Mouse (Mus musculus): ENCODE measurements around the gene Mroh2a. TPM values are rescaled to one million over a fixed set of nuclear protein-coding genes. Genes with fewer than 3 reads are reported as not detected.
A peak's percentile ranks its signal among the peaks of the same experiment; 100 is the strongest.

The Mroh2a gene
- polyA plus RNA-seq, 1 experiment from 2014 or later, result 1.9 TPM

DNA sequence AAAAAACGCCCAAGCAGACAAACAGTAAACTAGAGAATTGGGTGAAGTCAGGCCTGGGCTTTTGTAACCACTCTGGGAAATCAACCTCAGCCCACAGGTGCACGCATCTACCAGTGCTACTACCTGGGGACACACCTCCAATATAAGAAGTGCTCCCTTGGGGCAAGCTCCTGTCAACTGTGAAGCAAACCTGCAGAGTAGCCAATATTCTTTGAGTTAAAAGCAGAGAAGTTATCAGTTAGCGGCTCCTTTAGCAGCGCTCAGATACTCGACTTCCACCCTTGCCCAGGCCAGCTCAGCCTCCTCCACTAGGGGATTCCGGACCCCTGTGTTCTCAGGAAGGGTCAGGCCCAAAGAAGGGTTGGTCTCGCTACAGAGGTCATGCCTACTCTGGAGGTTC is 34.9 kb downstream of the Mroh2a start:
- Histone ChIP-seq H3K9me3 (ENCODE audit: control insufficient read depth, low read length) (peaks cover 57% of the 10 kb centered on the region), H3K9ac (ENCODE audit: low read length) (no peak overlapping the region), H3K4me1 (ENCODE audit: control insufficient read depth, insufficient read depth, low read length) (no peaks in the 10 kb centered on the region), H3K4me2 (ENCODE audit: low read depth, severe bottlenecking) (no peak overlapping the region), H3K27me3 (ENCODE audit: control insufficient read depth, insufficient read depth, low read length) (no peaks in the 10 kb centered on the region), H3K4me3 (ENCODE audit: low read depth, low read length) (no peak overlapping the region), H3K27ac (replicated peaks; ENCODE audit: low read depth, low read length) (no peak overlapping the region), H3K36me3 (ENCODE audit: control insufficient read depth, insufficient read depth, low read length) (peaks cover 58% of the 10 kb centered on the region)
- DNase-seq (ENCODE audit: low spot score) (no peak), ATAC-seq (ENCODE audit: insufficient number of reproducible peaks, low FRiP score, low TSS enrichment, low read depth) (peak; percentile 4; the same call in 1 of the 2 replicates)
- 86% methylated on average over 7 of the region's 7 CpGs for WGBS

DNA sequence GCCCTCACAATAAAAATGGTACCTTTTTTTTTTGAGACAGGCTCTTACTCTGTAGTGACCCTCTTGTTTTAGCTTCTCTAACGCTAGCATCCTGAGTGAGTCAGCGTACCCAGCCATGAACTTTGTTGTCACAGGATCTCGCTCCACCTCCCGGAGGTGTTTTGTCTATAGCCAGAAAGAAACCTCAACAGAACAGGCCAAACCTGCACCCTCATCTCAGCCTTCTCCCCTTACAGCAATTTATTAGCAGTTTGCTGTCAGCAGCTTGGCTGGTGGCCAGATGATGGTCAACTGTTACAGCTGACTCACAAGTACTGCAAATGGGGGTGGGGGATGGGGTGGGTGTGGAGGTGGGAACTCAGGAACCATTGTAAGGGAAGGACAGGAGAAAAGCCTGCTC is 35.5 kb downstream of the Mroh2a start:
- no peak for DNase-seq (ENCODE audit: low spot score)
- Histone ChIP-seq H3K4me2 (ENCODE audit: low read depth, severe bottlenecking) (no peak overlapping the region), H3K27ac (replicated peaks; ENCODE audit: low read depth, low read length) (no peak overlapping the region), H3K9ac (ENCODE audit: low read length) (no peak overlapping the region), H3K9me3 (ENCODE audit: control insufficient read depth, low read length) (peaks cover 53% of the 10 kb centered on the region), H3K36me3 (ENCODE audit: control insufficient read depth, insufficient read depth, low read length) (peaks cover 64% of the 10 kb centered on the region), H3K27me3 (ENCODE audit: control insufficient read depth, insufficient read depth, low read length) (no peaks in the 10 kb centered on the region), H3K4me3 (ENCODE audit: low read depth, low read length) (no peak overlapping the region), H3K4me1 (ENCODE audit: control insufficient read depth, insufficient read depth, low read length) (no peaks in the 10 kb centered on the region)
- WGBS, result 88% methylated on average over 4 of the region's 4 CpGs
- no peak for ATAC-seq (ENCODE audit: insufficient number of reproducible peaks, low FRiP score, low TSS enrichment, low read depth)

DNA sequence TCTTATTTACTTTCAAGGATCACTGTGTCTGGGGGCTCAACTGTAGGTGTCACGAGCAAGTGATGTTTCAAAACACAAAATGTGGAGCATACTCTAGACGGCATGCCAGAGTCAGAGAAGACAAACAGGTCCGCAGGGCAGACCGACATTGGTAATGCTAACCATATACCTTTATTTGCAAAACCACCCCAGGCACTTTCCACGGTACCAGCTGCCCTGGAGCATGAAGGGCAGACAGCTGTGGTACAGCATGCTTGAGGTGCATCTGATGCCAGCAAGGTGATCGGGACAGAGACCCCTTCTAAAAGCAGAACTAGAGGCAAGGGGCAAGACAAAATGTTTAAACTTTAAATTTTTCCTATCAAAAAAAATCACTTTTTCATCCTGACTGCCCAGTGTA is 36.2 kb downstream of the Mroh2a start:
- H3K9me3 ChIP-seq (ENCODE audit: control insufficient read depth, low read length), result peaks cover 48% of the 10 kb centered on the region
- peaks cover 71% of the 10 kb centered on the region for H3K36me3 ChIP-seq (ENCODE audit: control insufficient read depth, insufficient read depth, low read length)
- H3K9ac ChIP-seq (ENCODE audit: low read length), result no peak overlapping the region
- 77% methylated on average over 6 of the region's 6 CpGs for WGBS
- H3K4me1 ChIP-seq (ENCODE audit: control insufficient read depth, insufficient read depth, low read length), result no peaks in the 10 kb centered on the region
- ATAC-seq (ENCODE audit: insufficient number of reproducible peaks, low FRiP score, low TSS enrichment, low read depth) (no peak), DNase-seq (ENCODE audit: low spot score) (no peak)
- no peaks in the 10 kb centered on the region for H3K27me3 ChIP-seq (ENCODE audit: control insufficient read depth, insufficient read depth, low read length)
- no peak overlapping the region for H3K4me3 ChIP-seq (ENCODE audit: low read depth, low read length)
- H3K27ac ChIP-seq (replicated peaks; ENCODE audit: low read depth, low read length), result no peak overlapping the region
- H3K4me2 ChIP-seq (ENCODE audit: low read depth, severe bottlenecking), result no peak overlapping the region

DNA sequence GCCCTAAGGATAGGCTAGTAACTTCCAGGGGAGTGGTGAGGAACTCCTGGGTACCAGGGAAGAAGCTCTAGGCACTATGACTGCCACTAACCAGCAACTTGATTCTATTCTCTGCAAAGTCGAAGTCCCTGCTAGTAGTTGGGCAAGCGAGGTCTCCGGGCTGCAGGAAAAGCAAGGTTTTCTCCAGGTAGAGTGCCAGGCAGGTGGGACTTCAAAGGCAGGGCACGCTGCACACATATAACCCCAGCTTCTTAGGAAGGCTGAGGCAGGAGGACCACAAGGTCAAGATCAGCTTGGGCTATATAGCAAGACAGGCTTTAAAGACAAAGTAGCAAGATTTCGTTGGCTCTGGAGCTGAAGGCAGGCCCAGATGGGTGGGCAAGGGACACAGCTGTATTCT is 37.0 kb downstream of the Mroh2a start:
- H3K27me3 ChIP-seq (ENCODE audit: control insufficient read depth, insufficient read depth, low read length), result no peaks in the 10 kb centered on the region
- ATAC-seq (ENCODE audit: insufficient number of reproducible peaks, low FRiP score, low TSS enrichment, low read depth) (no peak), DNase-seq (ENCODE audit: low spot score) (no peak)
- H3K27ac ChIP-seq (replicated peaks; ENCODE audit: low read depth, low read length), result no peak overlapping the region
- 92% methylated on average over 5 of the region's 5 CpGs for WGBS
- H3K9ac ChIP-seq (ENCODE audit: low read length), result no peak overlapping the region
- H3K4me1 ChIP-seq (ENCODE audit: control insufficient read depth, insufficient read depth, low read length), result no peaks in the 10 kb centered on the region
- H3K9me3 ChIP-seq (ENCODE audit: control insufficient read depth, low read length), result peaks cover 44% of the 10 kb centered on the region
- H3K4me3 ChIP-seq (ENCODE audit: low read depth, low read length), result no peak overlapping the region
- H3K4me2 ChIP-seq (ENCODE audit: low read depth, severe bottlenecking), result no peak overlapping the region
- H3K36me3 ChIP-seq (ENCODE audit: control insufficient read depth, insufficient read depth, low read length), result peaks cover 79% of the 10 kb centered on the region

DNA sequence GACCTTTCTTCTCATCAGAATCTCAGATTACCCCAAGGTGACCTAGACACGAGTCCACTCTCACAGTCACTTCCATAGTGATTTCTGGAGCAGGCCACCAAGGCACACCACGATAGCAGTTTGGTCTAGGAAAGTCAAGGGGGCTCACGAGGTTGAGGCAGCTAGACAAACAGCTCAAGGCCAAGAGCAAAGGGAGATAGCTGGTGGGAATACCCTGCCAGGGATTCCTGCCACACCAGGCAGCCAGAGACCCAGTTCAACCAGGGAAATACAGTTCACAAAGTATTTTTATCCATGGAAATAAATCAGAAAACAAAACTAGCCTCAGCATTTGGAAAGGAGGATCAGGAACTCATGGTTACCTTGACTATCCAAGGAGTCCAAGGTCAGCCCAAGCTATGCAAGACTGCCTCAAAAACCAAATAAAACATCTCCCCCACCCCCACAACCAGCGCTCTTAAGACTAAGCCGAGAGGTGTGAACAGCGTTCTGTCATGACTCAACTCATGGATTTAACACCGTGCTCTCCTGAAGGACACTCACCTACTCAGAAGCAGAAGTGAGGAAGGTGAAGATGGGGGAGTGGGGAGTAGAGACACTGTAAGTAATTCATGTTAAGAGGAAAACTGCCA is 37.6 kb downstream of the Mroh2a start:
- no peak overlapping the region for H3K27ac ChIP-seq (replicated peaks; ENCODE audit: low read depth, low read length)
- ATAC-seq (ENCODE audit: insufficient number of reproducible peaks, low FRiP score, low TSS enrichment, low read depth) (no peak), DNase-seq (ENCODE audit: low spot score) (no peak)
- H3K4me3 ChIP-seq (ENCODE audit: low read depth, low read length), result no peak overlapping the region
- peaks cover 44% of the 10 kb centered on the region for H3K9me3 ChIP-seq (ENCODE audit: control insufficient read depth, low read length)
- no peak overlapping the region for H3K9ac ChIP-seq (ENCODE audit: low read length)
- no peak overlapping the region for H3K4me2 ChIP-seq (ENCODE audit: low read depth, severe bottlenecking)
- no peaks in the 10 kb centered on the region for H3K27me3 ChIP-seq (ENCODE audit: control insufficient read depth, insufficient read depth, low read length)
- no peaks in the 10 kb centered on the region for H3K4me1 ChIP-seq (ENCODE audit: control insufficient read depth, insufficient read depth, low read length)
- peaks cover 85% of the 10 kb centered on the region for H3K36me3 ChIP-seq (ENCODE audit: control insufficient read depth, insufficient read depth, low read length)
- WGBS, result 88% methylated on average over 7 of the region's 7 CpGs

DNA sequence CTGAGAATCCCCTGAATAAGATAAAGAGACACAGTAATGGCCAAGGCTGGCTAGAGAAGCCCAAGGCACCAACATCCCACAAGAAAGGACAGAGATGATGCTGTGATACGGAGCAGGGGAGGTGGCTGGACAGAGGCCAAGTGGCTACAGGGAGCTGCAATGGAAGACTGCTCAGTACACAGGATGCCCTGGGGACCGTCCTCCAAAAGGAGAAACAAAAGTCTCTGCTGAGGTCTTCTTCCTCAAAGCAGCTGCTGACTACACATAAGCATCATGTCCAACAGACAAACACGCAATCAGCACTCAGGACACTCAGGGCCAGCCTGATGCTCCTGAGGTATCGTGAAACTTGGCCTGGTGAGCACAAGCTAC is 38.1 kb downstream of the Mroh2a start:
- H3K27ac ChIP-seq (replicated peaks; ENCODE audit: low read depth, low read length), result no peak overlapping the region
- no peaks in the 10 kb centered on the region for H3K4me1 ChIP-seq (ENCODE audit: control insufficient read depth, insufficient read depth, low read length)
- H3K27me3 ChIP-seq (ENCODE audit: control insufficient read depth, insufficient read depth, low read length), result no peaks in the 10 kb centered on the region
- H3K4me3 ChIP-seq (ENCODE audit: low read depth, low read length), result no peak overlapping the region
- 82% methylated on average over 4 of the region's 4 CpGs for WGBS
- H3K36me3 ChIP-seq (ENCODE audit: control insufficient read depth, insufficient read depth, low read length), result peaks cover 90% of the 10 kb centered on the region
- no peak overlapping the region for H3K9ac ChIP-seq (ENCODE audit: low read length)
- no peak for DNase-seq (ENCODE audit: low spot score)
- peaks cover 39% of the 10 kb centered on the region for H3K9me3 ChIP-seq (ENCODE audit: control insufficient read depth, low read length)
- no peak for ATAC-seq (ENCODE audit: insufficient number of reproducible peaks, low FRiP score, low TSS enrichment, low read depth)
- no peak overlapping the region for H3K4me2 ChIP-seq (ENCODE audit: low read depth, severe bottlenecking)

DNA sequence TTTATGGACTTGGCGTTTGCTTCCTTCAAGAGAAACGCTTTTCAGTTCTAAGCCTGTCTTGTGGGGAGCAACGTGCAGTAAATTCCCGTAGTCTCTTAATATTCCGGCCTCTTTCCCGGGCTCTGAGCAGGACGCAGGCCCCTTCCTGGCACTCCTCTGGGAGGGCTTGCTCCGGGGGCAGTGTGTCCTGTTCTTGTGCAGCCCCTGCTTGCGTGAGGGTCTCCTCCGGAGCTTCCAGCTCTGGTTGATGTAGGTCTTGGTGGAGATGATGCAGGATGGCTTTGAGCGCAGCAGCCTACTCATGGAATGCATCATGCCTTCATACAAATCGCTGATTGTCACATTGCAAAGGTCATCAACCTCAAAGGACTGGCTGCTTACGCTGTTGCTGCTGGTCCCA is 39.3 kb downstream of the Mroh2a start:
- DNase-seq (ENCODE audit: low spot score), result no peak
- H3K9me3 ChIP-seq (ENCODE audit: control insufficient read depth, low read length), result peaks cover 32% of the 10 kb centered on the region
- no peak overlapping the region for H3K9ac ChIP-seq (ENCODE audit: low read length)
- ATAC-seq (ENCODE audit: insufficient number of reproducible peaks, low FRiP score, low TSS enrichment, low read depth), result no peak
- H3K27me3 ChIP-seq (ENCODE audit: control insufficient read depth, insufficient read depth, low read length), result no peaks in the 10 kb centered on the region
- H3K4me3 ChIP-seq (ENCODE audit: low read depth, low read length), result no peak overlapping the region
- 89% methylated on average over 13 of the region's 13 CpGs for WGBS
- H3K4me1 ChIP-seq (ENCODE audit: control insufficient read depth, insufficient read depth, low read length), result no peaks in the 10 kb centered on the region
- no peak overlapping the region for H3K4me2 ChIP-seq (ENCODE audit: low read depth, severe bottlenecking)
- peaks cover 86% of the 10 kb centered on the region for H3K36me3 ChIP-seq (ENCODE audit: control insufficient read depth, insufficient read depth, low read length)
- H3K27ac ChIP-seq (replicated peaks; ENCODE audit: low read depth, low read length), result no peak overlapping the region

DNA sequence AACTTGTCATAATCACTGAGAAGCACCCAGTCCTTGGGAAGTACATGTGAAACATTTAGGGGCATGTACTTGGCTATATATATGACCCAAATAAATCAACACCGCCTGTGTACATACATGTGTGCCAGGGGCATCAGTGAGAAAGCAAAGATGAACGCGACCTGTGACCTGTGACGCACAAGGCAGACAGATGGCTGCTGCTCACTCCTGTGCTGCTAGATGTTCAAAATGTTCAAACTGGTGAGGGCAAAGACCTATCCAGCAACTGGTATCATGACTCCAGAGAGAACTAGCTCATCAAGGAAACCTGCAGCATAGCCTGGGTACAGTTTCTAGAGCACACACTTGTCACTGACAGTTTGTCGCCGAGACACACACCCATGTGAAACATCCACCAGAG is 40.7 kb downstream of the Mroh2a start:
- peaks cover 25% of the 10 kb centered on the region for H3K9me3 ChIP-seq (ENCODE audit: control insufficient read depth, low read length)
- H3K27me3 ChIP-seq (ENCODE audit: control insufficient read depth, insufficient read depth, low read length), result no peaks in the 10 kb centered on the region
- ATAC-seq (ENCODE audit: insufficient number of reproducible peaks, low FRiP score, low TSS enrichment, low read depth), result no peak

DNA sequence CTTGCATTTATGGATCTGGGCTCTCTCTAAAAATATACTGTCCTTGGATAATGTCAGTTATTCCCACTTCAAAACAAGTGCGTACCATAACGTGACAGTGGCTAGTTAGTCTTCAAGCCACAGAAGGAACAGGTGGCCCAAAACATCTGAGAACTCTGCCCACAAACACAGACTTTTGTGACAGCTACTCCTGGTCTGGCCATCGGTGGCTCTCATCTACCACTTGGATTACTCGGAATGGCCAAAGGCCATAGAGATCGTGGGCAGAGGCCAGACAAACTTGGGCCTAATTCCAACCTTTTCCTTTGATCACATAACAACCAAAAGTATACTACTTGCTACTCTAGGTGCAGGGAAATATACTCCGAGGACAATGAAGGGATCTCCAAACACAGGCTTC is 41.3 kb downstream of the Mroh2a start:
- H3K4me3 ChIP-seq (ENCODE audit: low read depth, low read length), result no peak overlapping the region
- no peaks in the 10 kb centered on the region for H3K4me1 ChIP-seq (ENCODE audit: control insufficient read depth, insufficient read depth, low read length)
- H3K9me3 ChIP-seq (ENCODE audit: control insufficient read depth, low read length), result peaks cover 20% of the 10 kb centered on the region
- peaks cover 86% of the 10 kb centered on the region for H3K36me3 ChIP-seq (ENCODE audit: control insufficient read depth, insufficient read depth, low read length)
- H3K4me2 ChIP-seq (ENCODE audit: low read depth, severe bottlenecking), result no peak overlapping the region
- DNase-seq (ENCODE audit: low spot score), result no peak
- H3K27me3 ChIP-seq (ENCODE audit: control insufficient read depth, insufficient read depth, low read length), result no peaks in the 10 kb centered on the region
- WGBS, result 87% methylated on average over 6 of the region's 6 CpGs
- H3K27ac ChIP-seq (replicated peaks; ENCODE audit: low read depth, low read length), result no peak overlapping the region
- no peak for ATAC-seq (ENCODE audit: insufficient number of reproducible peaks, low FRiP score, low TSS enrichment, low read depth)
- H3K9ac ChIP-seq (ENCODE audit: low read length), result no peak overlapping the region

More for the DNA sequence above, 40.7 kb downstream of the Mroh2a start:
- WGBS, result 92% methylated on average over 6 of the region's 6 CpGs
- H3K4me3 ChIP-seq (ENCODE audit: low read depth, low read length), result no peak overlapping the region
- peaks cover 87% of the 10 kb centered on the region for H3K36me3 ChIP-seq (ENCODE audit: control insufficient read depth, insufficient read depth, low read length)
- H3K27ac ChIP-seq (replicated peaks; ENCODE audit: low read depth, low read length), result no peak overlapping the region
- no peak for DNase-seq (ENCODE audit: low spot score)
- H3K4me1 ChIP-seq (ENCODE audit: control insufficient read depth, insufficient read depth, low read length), result no peaks in the 10 kb centered on the region
- H3K4me2 ChIP-seq (ENCODE audit: low read depth, severe bottlenecking), result no peak overlapping the region
- H3K9ac ChIP-seq (ENCODE audit: low read length), result no peak overlapping the region

Data from limb, embryonic 11.5 days (tissue).